Mouse (Mus musculus) ovary, postnatal 36 days (tissue): ENCODE measurements around the gene Nudt4.

ENCODE experiments used
- DNase-seq: peaks from one replicate; pipeline ENCODE4 v3.0.0; 2022; ENCODE audit warnings: low spot score, mixed read lengths

The Nudt4 gene

DNA sequence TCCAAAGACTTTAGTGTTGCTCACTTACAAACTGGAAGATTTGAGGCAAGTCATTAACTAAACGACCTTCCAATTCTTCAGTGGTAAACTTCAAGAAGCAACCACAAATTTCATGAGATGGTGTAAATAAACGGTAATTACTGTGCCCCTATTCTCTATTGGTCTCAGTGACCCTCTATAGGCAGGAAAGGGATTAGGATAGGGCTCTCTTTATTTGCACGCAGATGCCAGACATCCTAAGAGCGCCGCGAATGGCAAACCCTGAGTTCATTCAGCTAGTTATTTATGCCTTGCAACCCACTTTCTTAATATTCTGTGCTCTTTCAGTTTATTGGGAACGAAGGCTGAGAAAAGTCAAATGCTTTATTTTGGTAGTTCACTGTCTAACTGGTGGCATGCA is 62.9 kb downstream of the Nudt4 start:
- DNase-seq: no peak
